Mouse (Mus musculus) heart, embryonic 14.5 days (tissue): Measurements from ENCODE around the gene Mars2. TPM values are rescaled to one million over a fixed set of nuclear protein-coding genes. Genes with fewer than 3 reads are reported as not detected.
A peak's percentile ranks its signal among the peaks of the same experiment; 100 is the strongest.

ENCODE experiments used
- ATAC-seq: fragments of 200-750 bp; cut with Nextera tagmentation; 2 replicates; pipeline ENCODE4 v1.8.0; 2017; ENCODE audit warnings: low read depth, moderate TSS enrichment; ENCODE audit not compliant: insufficient number of reproducible peaks, insufficient read depth, low FRiP score
- H3K27ac ChIP-seq, 2 experiments: fragments of 200-500 bp in 1 of 2; fragments of 300-500 bp in 1 of 2; sonication (generic) in 1 of 2; replicated peaks in 1 of 2; 2 replicates each; pipeline ENCODE4 v1.5.1; 2012 to 2014; ENCODE audit warnings: low read depth in 2 of 2, low read length in 2 of 2, control low read depth in 1 of 2, mild to moderate bottlenecking in 1 of 2, mixed read lengths in 1 of 2; ENCODE audit not compliant: control insufficient read depth in 1 of 2, insufficient read depth in 1 of 2
- H3K27me3 ChIP-seq: fragments of 300-500 bp; sonication (generic); 2 replicates; pipeline ENCODE4 v1.6.1; 2014; ENCODE audit warnings: mild to moderate bottlenecking, low read length, control low read depth; ENCODE audit not compliant: control insufficient read depth, insufficient read depth
- H3K36me3 ChIP-seq: fragments of 300-500 bp; sonication (generic); 2 replicates; pipeline ENCODE4 v1.6.1; 2014; ENCODE audit warnings: mild to moderate bottlenecking, control low read depth, low read length, mixed read lengths; ENCODE audit not compliant: control insufficient read depth, insufficient read depth
- H3K4me1 ChIP-seq, 2 experiments: fragments of 200-500 bp in 1 of 2; fragments of 300-500 bp in 1 of 2; sonication (generic) in 1 of 2; 2 replicates each; pipeline ENCODE4 v1.6.1; 2012 to 2014; ENCODE audit warnings: low read length in 2 of 2, control low read depth in 1 of 2, mixed read lengths in 1 of 2; ENCODE audit not compliant: control insufficient read depth in 2 of 2, insufficient read depth in 2 of 2
- H3K4me2 ChIP-seq: fragments of 300-500 bp; sonication (generic); 2 replicates; pipeline ENCODE4 v1.6.1; 2014; ENCODE audit warnings: mild to moderate bottlenecking, low read length
- H3K4me3 ChIP-seq, 2 experiments: fragments of 200-500 bp in 1 of 2; fragments of 300-500 bp in 1 of 2; sonication (generic) in 1 of 2; 2 replicates each; pipeline ENCODE4 v1.5.1; 2012 to 2014; ENCODE audit warnings: low read length in 2 of 2, mild to moderate bottlenecking in 2 of 2, control low read depth in 1 of 2, low read depth in 1 of 2, moderate library complexity in 1 of 2; ENCODE audit not compliant: control insufficient read depth in 1 of 2, insufficient read depth in 1 of 2
- H3K9ac ChIP-seq: fragments of 300-500 bp; sonication (generic); 2 replicates; pipeline ENCODE4 v1.6.1; 2014; ENCODE audit warnings: mild to moderate bottlenecking, low read length
- H3K9me3 ChIP-seq: fragments of 300-500 bp; sonication (generic); 2 replicates; pipeline ENCODE4 v1.6.1; 2016; ENCODE audit warnings: low read length, control low read depth; ENCODE audit not compliant: control insufficient read depth
- WGBS: fragments of 180-500 bp; shearing (Covaris S2); extraction: QIAGEN DNeasy Blood & Tissue Kit; methylation state at CpG from one replicate; pipeline ENCODE4 v1.1.7; 2014; 5-methylcytosine and 5-hydroxymethylcytosine counted together
- polyA plus RNA-seq: library from polyadenylated mRNA; unstranded; fragments of >200 nt; fragmentation: Nextera tagmentation; extraction: Ambion mirVana; gene quantifications from 2 replicates; pipeline ENCODE4 v1.2.1, GENCODE M21; 2014

The Mars2 gene
- polyA plus RNA-seq: 3.6 TPM in 2 replicates

GRCm38 (mm10) chr1:55236890-55237642 lies at the start of gene Mars2:
Gene Mars2, plus strand, starts transcription at chr1:55237177.
- Histone ChIP-seq H3K4me2 (peak within 1 kb of the TSS; percentile 99), H3K27ac (peak within 1 kb of the TSS; percentile 71 to 77), H3K36me3 (no peaks in the 10 kb centered on the region), H3K9me3 (no peaks in the 10 kb centered on the region), H3K4me3 (peak within 1 kb of the TSS; percentile 88 to 99), H3K27me3 (no peaks in the 10 kb centered on the region), H3K9ac (peak within 1 kb of the TSS; percentile 86), H3K4me1 (peaks cover 5 to 15% of the 10 kb centered on the region in 2 experiments; a peak in 3 of 4 replicates)
- WGBS: under 1% methylated on average over 78 of the region's 82 CpGs
- ATAC-seq: peak; percentile 97

GRCm38 (mm10) chr1:55192015-55192414 lies 45.0 kb upstream of the Mars2 start:
- H3K4me1 ChIP-seq: peaks cover 11 to 18% of the 10 kb centered on the region in 2 experiments
- H3K9ac ChIP-seq: peak overlapping the region; percentile 47
- H3K4me3 ChIP-seq: peak overlapping the region; percentile 27 to 30
- ATAC-seq: no peak
- no peaks in the 10 kb centered on the region for H3K27me3 ChIP-seq
- no peaks in the 10 kb centered on the region for H3K36me3 ChIP-seq
- H3K4me2 ChIP-seq: peak overlapping the region; percentile 57
- no peaks in the 10 kb centered on the region for H3K9me3 ChIP-seq
- H3K27ac ChIP-seq: peak overlapping the region in 1 of 2 experiments; percentile 48; a peak in 1 of 4 replicates
- WGBS: 28% methylated on average over 8 of the region's 8 CpGs

- Histone ChIP-seq H3K27me3 (no peaks in the 10 kb centered on the region), H3K27ac (peak overlapping the region; percentile 64 to 68), H3K9ac (no peak overlapping the region), H3K4me2 (no peak overlapping the region), H3K4me1 (peaks cover 11 to 18% of the 10 kb centered on the region in 2 experiments; a peak in 3 of 4 replicates), H3K9me3 (no peaks in the 10 kb centered on the region), H3K36me3 (no peaks in the 10 kb centered on the region), H3K4me3 (no peak overlapping the region)
- WGBS: 41% methylated on average over 3 of the region's 3 CpGs
- ATAC-seq: no peak
Measured at GRCm38 (mm10) chr1:55192824-55193223, 44.2 kb upstream of the Mars2 start.

GRCm38 (mm10) chr1:55193316-55193715 lies 43.7 kb upstream of the Mars2 start:
- Histone ChIP-seq H3K27ac (peak overlapping the region; percentile 64 to 68), H3K4me1 (peaks cover 11 to 18% of the 10 kb centered on the region in 2 experiments; a peak in 3 of 4 replicates), H3K36me3 (no peaks in the 10 kb centered on the region), H3K4me2 (no peak overlapping the region; the same call in 1 of the 2 replicates), H3K9ac (no peak overlapping the region), H3K27me3 (no peaks in the 10 kb centered on the region), H3K9me3 (no peaks in the 10 kb centered on the region), H3K4me3 (no peak overlapping the region)
- peak; percentile 54; the same call in 1 of the 2 replicates for ATAC-seq
- WGBS: 25% methylated on average over 2 of the region's 2 CpGs

- H3K27ac ChIP-seq: 0 out of 4 replicates have a peak overlapping the region, but pooled peaks of 1 of the 2 experiments have one; percentile 19
- H3K4me2 ChIP-seq: no peak overlapping the region
- H3K27me3 ChIP-seq: no peaks in the 10 kb centered on the region
- H3K36me3 ChIP-seq: no peaks in the 10 kb centered on the region
- no peak overlapping the region for H3K9ac ChIP-seq
- 51% methylated on average over 19 of the region's 19 CpGs for WGBS
- no peak overlapping the region for H3K4me3 ChIP-seq
- H3K9me3 ChIP-seq: no peaks in the 10 kb centered on the region
- ATAC-seq: no peak
- peaks cover 11 to 21% of the 10 kb centered on the region in 2 experiments; a peak in 3 of 4 replicates for H3K4me1 ChIP-seq
Measured at GRCm38 (mm10) chr1:55194064-55194915, 42.7 kb upstream of the Mars2 start.

- H3K4me1 ChIP-seq: peaks cover 11 to 21% of the 10 kb centered on the region in 2 experiments; a peak in 3 of 4 replicates
- no peak overlapping the region for H3K4me3 ChIP-seq
- H3K27me3 ChIP-seq: no peaks in the 10 kb centered on the region
- no peak overlapping the region for H3K27ac ChIP-seq
- no peaks in the 10 kb centered on the region for H3K9me3 ChIP-seq
- ATAC-seq: no peak
- 74% methylated on average over 4 of the region's 4 CpGs for WGBS
- no peak overlapping the region for H3K4me2 ChIP-seq
- no peaks in the 10 kb centered on the region for H3K36me3 ChIP-seq
- no peak overlapping the region for H3K9ac ChIP-seq
Measured at GRCm38 (mm10) chr1:55195021-55195420, 42.0 kb upstream of the Mars2 start.

GRCm38 (mm10) chr1:55196327-55197003 lies 40.5 kb upstream of the Mars2 start:
- H3K4me3 ChIP-seq: no peak overlapping the region
- H3K4me1 ChIP-seq: peaks cover 14 to 24% of the 10 kb centered on the region in 2 experiments; a peak in 3 of 4 replicates
- WGBS: 53% methylated on average over 6 of the region's 6 CpGs
- no peaks in the 10 kb centered on the region for H3K9me3 ChIP-seq
- ATAC-seq: no peak
- H3K36me3 ChIP-seq: no peaks in the 10 kb centered on the region
- no peak overlapping the region for H3K9ac ChIP-seq
- H3K4me2 ChIP-seq: no peak overlapping the region
- no peaks in the 10 kb centered on the region for H3K27me3 ChIP-seq
- H3K27ac ChIP-seq: peak overlapping the region; percentile 41 to 58; a peak in 3 of 4 replicates
